Mouse (Mus musculus) liver, adult 2 months (tissue): Measurements from ENCODE around the gene Mecom. TPM values are rescaled to one million over a fixed set of nuclear protein-coding genes. Genes with fewer than 3 reads are reported as not detected.

Source experiments
- DNase-seq: peaks from one replicate; pipeline ENCODE4 v3.0.0-alpha.2; 2011; ENCODE audit warnings: low read depth, low spot score; ENCODE audit errors: extremely low read depth
- H3K27ac ChIP-seq: fragments of 200-500 bp; replicated peaks from 2 replicates; pipeline ENCODE4 v1.5.1; 2012; ENCODE audit warnings: low read depth, mild to moderate bottlenecking, control low read depth, inconsistent platforms, low read length; ENCODE audit not compliant: insufficient read depth
- H3K27me3 ChIP-seq: fragments of 200-500 bp; 2 replicates; pipeline ENCODE4 v1.6.1; 2012; ENCODE audit warnings: mild to moderate bottlenecking, moderate library complexity, low read length, inconsistent platforms; ENCODE audit not compliant: control insufficient read depth, insufficient read depth
- H3K36me3 ChIP-seq: fragments of 200-500 bp; 2 replicates; pipeline ENCODE4 v1.6.1; 2012; ENCODE audit warnings: low read length, inconsistent platforms; ENCODE audit not compliant: control insufficient read depth, insufficient read depth
- H3K4me1 ChIP-seq: fragments of 200-500 bp; 2 replicates; pipeline ENCODE4 v1.6.1; 2011; ENCODE audit warnings: low read length; ENCODE audit not compliant: control insufficient read depth, insufficient read depth
- H3K4me3 ChIP-seq: fragments of 200-500 bp; 2 replicates; pipeline ENCODE4 v1.5.1; 2011; ENCODE audit warnings: low read depth, mild to moderate bottlenecking, control low read depth, low read length, moderate library complexity; ENCODE audit not compliant: insufficient read depth
- H3K79me2 ChIP-seq: fragments of 200-500 bp; 2 replicates; pipeline ENCODE4 v1.6.1; 2012; ENCODE audit warnings: inconsistent platforms, mild to moderate bottlenecking, low read length, moderate library complexity; ENCODE audit not compliant: control insufficient read depth, insufficient read depth
- H3K9ac ChIP-seq: fragments of 200-500 bp; 2 replicates; pipeline ENCODE4 v1.6.1; 2012; ENCODE audit warnings: low read depth, mild to moderate bottlenecking, control low read depth, inconsistent platforms, low read length
- CTCF ChIP-seq: fragments of 200-500 bp; IDR thresholded peaks from 2 replicates; pipeline ENCODE4 v1.5.1; 2011; ENCODE audit warnings: low read depth, low read length, control low read depth
- POLR2A ChIP-seq: fragments of 200-500 bp; IDR thresholded peaks from 2 replicates; pipeline ENCODE4 v1.6.1; 2011; ENCODE audit warnings: low read length, control low read depth; ENCODE audit not compliant: insufficient read depth; ENCODE audit errors: extremely low read depth
- WGBS: fragments of 180-500 bp; shearing (Covaris S2); methylation state at CpG from one replicate; pipeline ENCODE4 v1.1.7; 2018; 5-methylcytosine and 5-hydroxymethylcytosine counted together
- polyA plus RNA-seq: library from polyadenylated mRNA; depleted of rRNA; stranded (reverse); fragments of >200 nt; gene quantifications from 2 replicates; pipeline ENCODE4 v1.2.3, GENCODE M21; 2012
- total RNA-seq: library from RNA; depleted of rRNA; stranded (reverse); fragments of >200 nt; gene quantifications from 2 replicates; pipeline ENCODE4 v1.2.3, GENCODE M21; 2014

The Mecom gene
- total and polyA plus RNA-seq, 2 experiments, result 0.39 to 1.4 TPM

GRCm38 (mm10) chr3:30508930-30509910 lies 38.6 kb downstream of the Mecom start:
- DNase-seq, result no peak
- no peak for TF ChIP-seq POLR2A
- no peak for TF ChIP-seq CTCF
- Histone ChIP-seq H3K79me2 (no peaks in the 10 kb centered on the region), H3K4me1 (no peaks in the 10 kb centered on the region), H3K36me3 (no peaks in the 10 kb centered on the region), H3K9ac (peak overlapping the region; percentile 35; the same call in 1 of the 2 replicates), H3K4me3 (peak overlapping the region; percentile 46; the same call in 1 of the 2 replicates), H3K27me3 (peaks cover 40% of the 10 kb centered on the region), H3K27ac (no peak overlapping the region)
- WGBS, result 4% methylated on average over 50 of the region's 55 CpGs

GRCm38 (mm10) chr3:30508296-30508929 lies 39.4 kb downstream of the Mecom start:
- no peak overlapping the region for H3K27ac ChIP-seq
- H3K79me2 ChIP-seq, result no peaks in the 10 kb centered on the region
- peaks cover 36% of the 10 kb centered on the region for H3K27me3 ChIP-seq
- TF ChIP-seq POLR2A, result no peak
- peak; percentile 69 for TF ChIP-seq CTCF
- 1% methylated on average over 66 of the region's 73 CpGs for WGBS
- DNase-seq, result no peak
- peak overlapping the region; percentile 21; the same call in 1 of the 2 replicates for H3K9ac ChIP-seq
- no peaks in the 10 kb centered on the region for H3K36me3 ChIP-seq
- peak overlapping the region; percentile 46; the same call in 1 of the 2 replicates for H3K4me3 ChIP-seq
- no peaks in the 10 kb centered on the region for H3K4me1 ChIP-seq

DNA sequence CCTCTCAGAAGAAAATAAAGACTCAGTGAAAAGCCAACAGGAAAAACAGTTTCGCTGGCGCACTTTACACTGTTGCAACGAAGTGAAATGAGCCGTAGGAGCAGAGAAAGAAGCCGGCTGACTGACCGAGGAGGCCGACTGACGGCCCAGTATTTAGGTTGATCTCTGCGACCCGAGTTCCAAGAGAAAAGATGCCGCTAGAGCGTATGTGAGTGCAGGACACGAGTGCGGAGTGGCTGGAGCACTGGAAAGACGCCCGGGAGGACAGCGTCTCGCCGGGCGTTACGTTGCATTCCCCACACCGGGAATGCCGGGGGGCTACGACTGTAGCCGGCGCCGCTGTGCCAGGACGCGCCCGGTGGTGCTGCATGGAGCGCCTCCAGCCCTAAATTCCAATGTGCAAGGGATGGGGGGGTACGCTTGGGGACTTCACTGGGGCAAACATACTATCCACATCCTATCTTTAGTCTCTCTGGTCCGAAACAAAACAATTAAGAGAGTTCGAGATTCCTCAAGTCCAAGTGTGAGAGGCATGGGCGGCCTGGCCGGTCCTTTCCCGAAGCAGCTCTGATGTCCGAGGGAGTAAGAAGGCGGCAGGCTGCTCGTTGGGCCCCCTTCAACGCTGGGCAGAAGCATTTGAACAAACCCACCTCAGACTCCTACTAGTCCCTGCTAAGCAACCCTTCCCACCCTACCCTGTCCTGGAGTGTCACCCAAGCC lies 40.1 kb downstream of the Mecom start:
- Histone ChIP-seq H3K27ac (no peak overlapping the region), H3K4me1 (no peaks in the 10 kb centered on the region), H3K36me3 (no peaks in the 10 kb centered on the region), H3K9ac (peak overlapping the region; percentile 5), H3K4me3 (peak overlapping the region; percentile 46), H3K79me2 (no peaks in the 10 kb centered on the region), H3K27me3 (peaks cover 35% of the 10 kb centered on the region)
- TF ChIP-seq CTCF (no peak), POLR2A (no peak)
- WGBS, result under 1% methylated on average over 41 of the region's 41 CpGs
- no peak for DNase-seq

GRCm38 (mm10) chr3:30507028-30507575 lies 40.7 kb downstream of the Mecom start:
- TF ChIP-seq POLR2A, result no peak
- TF ChIP-seq CTCF, result no peak
- Histone ChIP-seq H3K79me2 (no peaks in the 10 kb centered on the region), H3K36me3 (no peaks in the 10 kb centered on the region), H3K4me3 (peak overlapping the region; percentile 35; the same call in 1 of the 2 replicates), H3K4me1 (no peaks in the 10 kb centered on the region), H3K27ac (no peak overlapping the region), H3K9ac (no peak overlapping the region; the same call in 1 of the 2 replicates), H3K27me3 (peaks cover 31% of the 10 kb centered on the region)
- DNase-seq, result peak; percentile 10
- WGBS, result 2% methylated on average over 22 of the region's 22 CpGs

GRCm38 (mm10) chr3:30506329-30507027 lies 41.3 kb downstream of the Mecom start:
- no peak overlapping the region for H3K27ac ChIP-seq
- H3K4me3 ChIP-seq, result no peak overlapping the region
- TF ChIP-seq POLR2A, result no peak
- no peak for TF ChIP-seq CTCF
- H3K4me1 ChIP-seq, result no peaks in the 10 kb centered on the region
- H3K79me2 ChIP-seq, result no peaks in the 10 kb centered on the region
- no peak overlapping the region for H3K9ac ChIP-seq
- no peaks in the 10 kb centered on the region for H3K36me3 ChIP-seq
- peak; percentile 12 for DNase-seq
- H3K27me3 ChIP-seq, result peaks cover 33% of the 10 kb centered on the region
- 11% methylated on average over 17 of the region's 17 CpGs for WGBS
